Mouse (Mus musculus) layer of hippocampus, postnatal 14 days (tissue): ENCODE measurements around the gene 1700020A23Rik. TPM values are rescaled to one million over a fixed set of nuclear protein-coding genes. Genes with fewer than 3 reads are reported as not detected.
"Not testable (repeated sequence)": the region's sequence is repeated elsewhere in the genome, so short reads cannot be mapped to it uniquely, and the experiment has no call there.

Experiments
- DNase-seq, 2 experiments: peaks; one replicate each; pipeline ENCODE4 v3.0.0; 2021 to 2022; ENCODE audit warnings: low spot score in 2 of 2, mixed read lengths in 1 of 2
- long read RNA-seq, 2 experiments: library from polyadenylated mRNA; stranded (forward); transcript quantifications; one replicate each; pipeline ENCODE4 v2.0.0; 2021
- total RNA-seq, 2 experiments: library from RNA; stranded (reverse); gene quantifications; 2 replicates each; pipeline ENCODE4 v1.2.3; 2021

Gene 1700020A23Rik
- not detected for total RNA-seq
- long read RNA-seq, experiment 1 = 0 reads
- long read RNA-seq, experiment 2 = 0 reads

DNA sequence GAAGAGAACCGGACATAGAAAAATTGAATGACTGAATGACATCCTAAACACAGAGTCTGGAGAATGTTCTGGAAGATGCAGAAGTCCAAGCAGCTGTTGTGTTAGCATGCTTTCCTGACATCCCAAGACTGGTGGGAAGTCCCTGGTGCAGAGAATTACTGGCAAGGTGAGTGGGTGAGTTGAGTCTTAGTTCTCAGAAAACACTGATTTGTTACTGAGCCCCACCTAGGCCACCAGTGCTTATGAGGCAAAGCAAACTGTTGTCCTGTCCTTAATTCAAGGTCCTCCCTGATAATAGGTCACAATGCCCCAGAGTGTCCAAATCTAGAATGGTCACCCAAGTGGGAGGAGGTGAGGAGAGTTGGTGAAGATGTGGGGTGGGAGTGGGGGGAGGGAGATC is at the start of gene 1700020A23Rik, which contains the start of gene Gm28372:
Gene 1700020A23Rik, plus strand, starts transcription at position 321 of the 400 bp plus-strand sequence.
Gene Gm28372, plus strand, starts transcription at position 301 of the 400 bp plus-strand sequence.
- no peak for DNase-seq

DNA sequence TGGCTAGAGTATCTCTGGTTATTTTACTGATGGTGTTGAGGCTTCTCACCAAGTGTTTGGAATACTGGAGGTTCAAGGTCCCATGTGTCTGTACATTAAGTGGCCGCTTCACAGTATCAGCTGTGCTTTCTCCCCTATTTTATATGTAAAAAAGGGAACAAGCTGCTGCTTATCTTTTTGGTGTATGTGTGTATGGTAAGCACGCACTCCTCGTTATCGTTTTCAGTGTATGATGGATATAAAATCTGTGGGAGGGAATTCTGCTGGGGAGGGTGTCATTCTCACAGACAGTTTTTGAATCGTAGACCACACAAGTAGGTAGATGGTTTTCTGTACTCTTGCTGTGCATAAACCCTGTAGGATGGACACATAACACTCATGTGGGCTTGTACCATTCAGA is 47.5 kb upstream of the 1700020A23Rik start:
- no peak for DNase-seq

DNA sequence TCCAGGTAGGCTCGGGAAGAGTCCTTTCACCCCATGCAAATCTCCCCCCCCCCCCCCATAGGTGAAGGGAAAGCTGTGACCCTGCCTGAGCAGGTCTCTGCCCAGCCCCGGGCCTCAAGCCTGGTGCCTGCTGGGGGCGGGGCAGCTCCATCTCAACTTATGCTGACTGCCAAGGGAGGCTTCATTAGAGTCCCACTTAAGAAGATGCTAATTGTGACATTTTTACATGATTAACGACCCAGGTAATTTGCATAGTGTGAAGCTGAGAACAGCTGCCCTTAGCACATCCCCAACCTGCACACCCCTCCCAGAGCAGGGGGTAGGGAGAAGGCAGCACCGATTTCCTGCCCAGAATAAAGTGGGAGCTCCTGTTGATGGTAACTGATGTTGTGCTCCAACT is 46.2 kb upstream of the 1700020A23Rik start:
- no peak for DNase-seq

DNA sequence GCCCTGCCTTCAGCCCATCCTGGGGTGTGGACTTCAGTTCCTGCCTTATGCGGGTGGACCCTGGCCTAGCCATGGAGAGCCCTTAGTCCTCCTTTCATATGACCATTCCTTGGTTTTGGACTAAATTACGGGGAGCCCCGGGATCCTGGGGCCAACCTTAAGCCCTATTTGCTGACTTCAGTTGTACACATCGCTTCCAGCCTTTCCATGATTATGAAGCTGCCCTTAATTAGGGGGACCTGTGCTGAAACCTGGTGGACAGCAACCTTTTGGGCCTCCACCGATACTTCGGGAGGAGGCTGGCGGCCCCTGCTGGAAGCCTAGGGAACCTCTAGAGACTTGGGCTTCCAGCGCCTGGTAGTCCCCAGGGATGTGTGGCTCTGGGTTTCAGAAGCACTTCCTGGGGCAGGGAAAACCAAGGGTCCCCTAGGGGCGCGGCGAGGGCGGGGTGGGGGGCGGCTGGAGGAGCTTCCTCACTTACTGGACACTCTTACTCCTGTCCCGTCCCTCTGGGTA is 42.5 kb upstream of the 1700020A23Rik start:
- peak; percentile 37 to 41 for DNase-seq

DNA sequence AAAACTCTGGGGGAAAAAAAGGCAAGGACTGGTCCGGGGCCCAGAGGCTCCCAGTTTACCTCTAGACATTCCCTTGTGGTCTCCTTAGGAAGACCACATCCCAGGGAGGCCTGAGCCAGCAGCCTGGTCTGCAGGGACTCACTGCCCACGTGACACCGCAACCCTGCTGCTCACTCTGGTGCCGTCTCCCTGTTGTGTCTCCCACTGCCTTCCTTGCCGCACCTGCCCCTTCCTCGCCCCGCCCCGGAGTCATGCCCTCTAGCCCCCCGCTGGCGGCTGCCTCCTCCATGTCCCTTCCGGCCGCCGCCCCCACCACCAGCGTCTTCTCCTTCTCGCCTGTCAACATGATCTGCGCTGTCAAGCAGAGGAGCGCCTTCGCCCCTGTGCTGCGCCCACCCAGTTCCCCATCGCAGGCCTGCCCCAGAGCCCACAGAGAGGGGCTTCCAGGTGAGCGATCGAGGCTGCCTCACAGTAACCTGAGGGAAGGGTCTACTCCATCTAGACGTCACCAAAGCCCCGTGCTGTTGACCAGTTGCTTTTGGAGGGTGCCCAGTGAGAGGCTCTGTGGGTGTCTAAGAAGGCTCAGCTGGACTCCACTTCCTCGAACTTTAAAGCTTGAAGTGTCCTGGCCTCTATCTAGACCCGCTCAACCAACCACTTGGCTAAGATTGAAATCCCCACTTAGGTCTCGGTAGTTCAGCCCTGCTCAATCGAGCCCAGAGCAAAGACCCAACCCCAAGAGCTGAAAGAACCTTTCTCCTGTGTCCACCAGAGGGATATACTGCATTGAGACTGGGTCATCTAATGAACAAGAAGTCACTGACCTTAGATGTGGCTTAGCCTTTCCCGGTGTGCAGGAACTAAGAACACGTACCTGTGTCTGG is 39.6 kb upstream of the 1700020A23Rik start:
- no peak for DNase-seq

DNA sequence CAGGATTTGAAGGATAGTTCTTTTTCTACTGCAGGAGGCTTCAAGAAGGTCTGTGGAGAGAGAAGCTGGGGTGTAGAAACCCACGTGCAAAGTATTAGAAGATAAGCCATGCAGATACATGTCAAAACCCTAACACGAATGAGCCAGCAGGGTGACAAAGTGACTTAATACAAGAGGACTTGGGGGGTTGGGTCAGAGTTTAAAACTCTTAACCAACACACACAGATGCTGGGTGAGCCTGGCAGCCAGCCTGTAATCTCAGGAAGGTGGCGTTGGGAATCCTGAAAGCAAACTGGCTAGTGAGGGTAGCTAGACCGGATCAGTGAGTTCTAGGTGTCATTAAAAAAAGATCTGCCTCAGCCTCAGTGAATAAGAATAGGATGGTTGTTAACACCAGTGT is 37.7 kb upstream of the 1700020A23Rik start:
- DNase-seq = no peak

DNA sequence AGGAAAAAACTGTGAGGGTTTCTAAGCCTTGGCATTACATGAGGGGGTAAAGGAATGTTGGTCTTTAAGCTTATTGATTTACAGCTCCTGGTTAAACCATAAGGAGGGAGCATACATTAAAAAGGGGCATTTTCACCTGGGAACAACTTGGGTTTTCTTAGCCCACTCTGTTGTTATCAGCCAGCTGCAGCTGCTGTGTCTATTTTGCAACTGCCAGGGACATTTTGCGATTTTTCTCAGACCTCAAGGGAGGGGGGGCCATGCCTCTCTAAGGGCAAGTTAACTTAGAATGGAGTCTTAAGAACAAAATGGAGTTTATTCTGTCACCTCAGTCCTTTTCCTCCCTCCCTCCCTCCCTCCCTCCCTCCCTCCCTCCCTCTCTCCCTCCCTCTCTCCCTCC is 32.0 kb upstream of the 1700020A23Rik start:
- not testable (repeated sequence) for DNase-seq

DNA sequence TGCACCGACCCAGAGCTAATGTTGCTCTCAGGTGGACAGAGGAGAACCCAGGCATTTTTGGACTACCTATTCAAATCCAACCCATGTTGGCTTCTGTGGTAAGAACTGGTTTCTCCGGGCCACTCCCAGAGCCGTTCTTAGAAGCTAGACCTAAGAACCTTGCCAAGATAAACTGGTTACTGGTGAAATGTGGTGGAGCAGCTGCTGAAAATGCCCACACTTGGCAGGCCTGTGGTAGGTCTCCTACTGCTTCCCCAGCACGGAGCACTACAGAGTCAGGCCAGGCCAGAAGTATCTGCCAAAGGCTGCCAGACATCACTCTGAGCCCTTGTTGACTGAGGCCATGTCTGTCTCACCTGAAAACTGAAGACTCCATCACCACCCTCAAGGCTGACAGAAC is 30.1 kb upstream of the 1700020A23Rik start:
- no peak for DNase-seq

DNA sequence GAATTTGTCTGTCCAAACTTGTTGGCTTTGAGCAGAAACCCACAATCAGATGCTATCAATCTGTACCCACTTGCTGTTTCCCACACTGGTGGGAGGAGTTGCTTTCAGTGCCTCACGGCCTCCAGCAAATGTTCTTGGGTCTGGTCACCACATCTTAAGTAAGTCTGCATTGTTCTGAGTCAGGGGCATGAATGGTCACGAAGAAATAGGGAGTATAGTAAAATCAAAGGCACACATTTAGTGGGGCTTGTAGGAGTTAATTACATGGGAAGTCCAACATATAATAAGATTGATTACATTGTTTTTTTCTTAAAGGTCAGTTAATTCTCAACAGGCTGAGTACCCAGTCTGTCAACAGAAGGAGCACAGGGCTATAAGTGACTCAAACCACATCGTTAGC is 21.9 kb upstream of the 1700020A23Rik start:
- no peak for DNase-seq

DNA sequence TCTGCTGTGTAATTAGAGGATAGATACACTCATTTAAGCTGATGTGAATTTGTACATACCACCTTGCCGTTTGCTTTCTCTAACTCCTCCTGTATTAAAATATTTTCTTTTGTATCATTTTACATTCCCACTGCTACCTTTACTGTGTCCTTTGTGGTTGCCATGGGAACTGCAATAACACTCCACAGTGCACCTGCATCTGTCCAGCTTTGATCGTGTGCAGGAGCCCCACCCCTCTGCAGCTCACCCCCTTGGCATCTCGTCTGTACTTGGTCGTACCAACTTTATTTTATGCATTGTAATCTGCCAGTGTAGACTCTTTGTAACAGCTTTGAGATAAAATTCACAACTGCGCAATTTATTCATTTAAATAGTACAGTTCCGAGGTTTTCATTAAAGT is 21.2 kb upstream of the 1700020A23Rik start:
- DNase-seq = no peak

DNA sequence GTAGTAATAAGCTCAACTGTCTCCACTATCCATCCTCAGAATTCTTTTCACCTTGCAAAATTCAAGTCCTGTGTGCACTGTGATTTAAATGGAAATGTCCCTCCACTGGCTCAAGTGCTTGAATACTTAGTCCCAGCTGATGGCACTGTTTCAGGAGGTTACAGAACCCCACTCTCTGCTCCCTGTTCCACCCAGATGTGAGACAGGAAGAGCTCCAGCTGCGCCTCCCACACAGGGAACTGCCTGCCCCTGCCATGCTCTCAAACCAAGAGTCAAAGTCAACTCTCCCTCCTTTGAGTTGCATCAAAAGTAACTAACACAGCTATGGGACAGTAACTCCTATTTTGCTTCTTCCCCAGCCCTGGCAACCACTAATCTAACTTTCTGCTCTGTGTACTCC is 18.8 kb upstream of the 1700020A23Rik start:
- no peak for DNase-seq

DNA sequence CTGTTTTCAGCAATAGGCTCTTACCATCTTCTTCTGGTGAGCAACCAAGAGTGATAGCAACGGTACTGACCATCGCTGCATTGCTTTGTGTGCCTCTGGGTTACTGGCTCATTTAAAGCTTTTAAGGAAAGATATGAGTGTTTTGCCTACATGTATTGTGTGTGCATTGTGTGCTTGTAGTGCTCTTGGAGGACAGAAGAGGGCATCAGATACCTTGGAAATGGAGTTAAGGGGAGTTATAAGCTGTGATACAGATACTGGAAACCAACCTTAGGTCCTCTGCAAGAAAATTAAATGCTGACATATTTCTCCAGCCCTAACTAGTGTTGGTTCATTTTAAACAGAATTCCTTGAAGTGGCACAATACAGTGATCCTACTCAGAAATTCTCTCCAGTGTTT is 16.3 kb upstream of the 1700020A23Rik start:
- DNase-seq = no peak

DNA sequence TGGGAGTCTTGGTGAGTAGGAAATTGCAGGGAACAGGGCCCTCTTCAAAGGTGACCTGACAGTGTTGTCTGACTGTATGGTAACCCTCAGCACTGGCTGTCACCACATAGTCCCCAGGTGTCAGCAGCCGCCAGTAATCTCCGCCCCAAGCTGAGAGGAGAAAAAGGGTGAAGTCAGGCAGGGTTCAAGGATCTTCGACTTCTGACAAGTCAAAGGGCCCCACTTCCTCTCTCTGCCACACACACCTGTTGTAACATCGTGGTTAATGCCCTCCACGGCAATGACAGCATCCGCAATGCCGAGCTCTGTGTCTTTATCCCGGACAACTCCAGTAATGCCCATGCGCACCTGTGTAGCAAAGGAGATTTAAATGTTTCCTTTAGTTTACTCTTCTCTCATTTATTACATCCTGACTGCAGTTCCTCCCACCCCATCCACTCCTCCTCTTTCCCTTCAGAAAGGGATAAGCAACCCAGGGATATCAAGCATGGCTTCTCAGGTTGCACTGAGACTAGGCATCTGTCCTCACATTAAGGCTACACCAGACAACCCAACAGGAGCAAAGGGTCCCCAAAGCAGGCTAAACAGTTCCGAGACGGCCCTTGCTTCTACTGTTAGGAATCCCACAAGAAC is 13.9 kb upstream of the 1700020A23Rik start:
- DNase-seq = no peak

DNA sequence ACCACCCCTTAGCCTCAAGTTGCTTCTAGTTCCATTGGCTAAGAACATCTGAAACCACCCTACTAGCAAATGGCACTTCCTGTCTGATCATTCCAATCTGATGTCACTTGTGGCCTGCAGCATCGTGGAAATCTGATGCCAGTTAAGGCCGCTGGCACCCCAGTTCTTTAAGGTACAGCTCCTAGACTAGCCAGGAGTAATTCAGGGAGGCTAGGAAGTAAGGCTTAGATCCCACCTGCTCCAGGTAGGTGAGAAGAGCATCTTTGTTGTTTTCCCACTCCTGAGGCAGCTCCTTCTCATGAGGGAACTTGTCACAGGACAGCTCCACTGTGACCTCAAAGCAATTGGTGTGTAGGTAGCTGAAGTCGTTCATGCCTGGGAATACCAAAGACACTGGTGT is 12.2 kb upstream of the 1700020A23Rik start:
- DNase-seq = no peak

DNA sequence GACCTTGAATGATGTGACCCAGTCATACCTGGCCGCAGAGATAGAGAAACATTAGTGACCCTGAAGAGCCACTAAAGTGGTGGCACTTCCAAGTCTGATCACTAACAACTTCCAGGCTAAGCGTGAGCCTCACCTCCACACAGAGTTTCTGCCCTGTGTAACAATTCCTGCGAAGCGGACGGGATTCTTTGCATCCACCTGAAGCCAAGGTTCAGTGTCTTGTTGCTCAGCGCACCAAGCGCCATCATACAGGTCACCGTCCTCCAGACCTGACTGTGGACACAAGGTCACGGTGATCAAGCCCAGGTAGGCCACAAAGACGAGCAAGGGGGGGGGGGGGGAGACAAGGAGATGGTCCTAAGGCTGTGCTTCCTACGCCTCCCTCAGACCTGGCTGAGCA is 9.4 kb upstream of the 1700020A23Rik start:
- no peak for DNase-seq

DNA sequence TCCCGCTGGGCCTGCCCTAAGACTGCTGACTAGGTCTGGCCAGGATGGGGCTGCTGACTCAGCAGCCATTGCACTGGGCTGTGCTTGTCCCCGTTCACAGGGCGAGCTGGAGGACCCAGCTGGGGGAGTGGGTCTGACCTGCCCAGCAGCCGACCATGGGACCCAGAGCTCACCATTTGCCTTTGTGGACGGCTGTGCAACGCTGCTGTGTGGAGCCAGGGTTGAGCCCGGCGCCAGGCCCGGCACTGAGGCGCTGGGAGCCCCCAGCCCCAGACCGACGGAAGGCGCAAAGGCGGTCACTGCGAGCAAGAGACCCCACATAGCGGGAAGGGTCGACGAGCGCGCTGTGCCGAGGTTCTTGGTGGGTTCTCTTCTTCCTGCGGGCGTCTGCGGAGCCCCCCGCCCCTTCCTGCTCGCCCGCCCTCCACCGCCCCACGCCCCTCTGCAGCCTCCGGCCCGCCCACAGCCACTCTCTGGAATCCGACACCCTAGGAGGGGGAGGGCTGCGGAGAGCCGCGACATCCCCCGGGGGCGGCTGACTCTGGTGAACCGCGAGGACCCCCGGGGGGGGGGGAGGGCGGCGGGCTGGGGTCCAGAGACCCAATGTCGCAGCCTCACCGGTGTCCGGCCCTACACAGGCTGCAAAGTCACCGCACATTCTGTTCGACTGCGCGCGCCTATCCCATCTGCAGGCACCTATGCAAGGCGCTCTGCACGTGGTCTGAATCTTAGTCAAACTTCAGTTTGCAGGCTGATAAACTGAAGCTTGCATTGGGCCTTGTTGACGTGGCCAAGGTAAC is 7.7 kb upstream of the 1700020A23Rik start, which contains the start of gene Cpxm1:
Gene Cpxm1, minus strand, starts transcription at position 389 of the 800 bp plus-strand sequence.
- DNase-seq = peak in 1 of 2 experiments; percentile 11

DNA sequence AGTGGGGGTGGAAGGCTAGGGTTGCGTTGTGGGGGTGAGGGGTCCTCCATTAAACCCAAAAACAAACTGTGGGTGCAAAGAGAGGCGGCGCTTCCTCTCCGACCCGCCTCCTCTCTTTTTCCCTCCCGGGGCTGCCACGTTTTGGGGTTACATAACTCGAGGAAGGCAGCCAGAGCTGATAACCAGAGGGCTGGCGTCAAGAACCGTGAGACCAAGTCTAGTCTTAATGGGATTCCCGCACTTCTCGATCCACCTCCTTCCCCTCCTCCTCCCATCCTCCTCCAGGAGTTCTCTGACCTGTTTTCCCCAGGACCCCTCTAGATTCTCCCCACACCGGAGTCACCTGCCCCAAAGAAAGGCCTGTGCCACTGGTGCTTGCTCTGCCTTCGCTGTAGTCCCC is 7.0 kb upstream of the 1700020A23Rik start:
- DNase-seq = no peak

DNA sequence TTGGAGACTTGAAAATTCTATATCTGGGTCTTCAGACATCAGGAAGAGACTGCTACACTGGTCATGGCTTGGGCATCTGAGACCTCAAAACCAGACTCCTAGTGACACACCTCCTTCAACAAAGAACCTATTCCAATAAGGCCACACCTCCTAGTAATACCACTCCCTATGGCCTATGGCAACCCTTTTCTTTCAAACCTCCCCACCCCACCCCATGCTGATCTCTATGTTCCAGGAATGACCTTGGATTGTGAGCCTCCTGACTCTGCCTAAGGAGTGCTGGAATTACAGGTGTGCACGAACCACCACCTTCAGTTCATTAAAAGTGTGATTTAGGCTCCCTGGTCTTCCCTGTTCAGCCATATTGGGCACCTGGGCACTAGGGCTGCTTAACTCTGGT is 5.0 kb upstream of the 1700020A23Rik start:
- no peak for DNase-seq

DNA sequence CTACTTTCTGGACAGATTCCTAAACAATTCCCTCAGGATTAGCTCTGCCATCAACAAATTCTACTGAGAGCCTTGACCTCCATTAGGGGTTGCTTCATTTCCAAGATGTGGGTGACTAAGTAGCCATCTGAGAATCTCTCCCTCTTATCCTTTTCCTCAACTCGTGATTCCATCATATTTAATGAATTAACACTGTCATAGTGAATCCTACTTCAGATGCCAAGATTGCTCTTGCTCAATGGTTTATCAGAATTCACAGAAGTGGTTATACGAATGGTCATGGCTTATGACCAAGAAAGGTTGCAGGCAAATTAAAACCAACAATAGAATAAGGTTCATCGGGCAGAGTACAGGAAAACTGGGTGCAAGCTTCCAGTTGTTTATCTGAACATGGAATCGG is 3.2 kb upstream of the 1700020A23Rik start:
- DNase-seq = no peak

DNA sequence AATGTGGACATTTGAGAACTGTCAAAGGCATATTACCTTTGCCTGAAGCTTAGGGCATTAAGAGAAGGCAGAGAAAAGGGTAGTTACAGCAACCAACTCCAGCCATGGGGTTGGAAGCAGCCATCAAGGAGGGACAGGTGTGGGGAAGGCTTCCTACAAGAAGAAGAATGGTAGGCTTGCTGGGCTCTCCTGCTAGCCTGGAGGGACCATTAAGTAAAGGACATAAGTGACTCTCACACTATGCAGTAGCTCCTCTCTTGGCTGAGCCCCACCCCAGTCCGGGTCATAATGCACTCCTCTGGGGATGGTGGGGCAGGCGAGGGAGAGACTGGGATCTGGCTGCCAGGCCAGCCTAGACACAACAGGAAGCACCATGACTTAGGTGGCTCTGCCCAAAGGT is 1.1 kb downstream of the 1700020A23Rik start, which contains the start of gene Tmem239:
Gene Tmem239, plus strand, starts transcription at position 301 of the 400 bp plus-strand sequence.
- no peak for DNase-seq

DNA sequence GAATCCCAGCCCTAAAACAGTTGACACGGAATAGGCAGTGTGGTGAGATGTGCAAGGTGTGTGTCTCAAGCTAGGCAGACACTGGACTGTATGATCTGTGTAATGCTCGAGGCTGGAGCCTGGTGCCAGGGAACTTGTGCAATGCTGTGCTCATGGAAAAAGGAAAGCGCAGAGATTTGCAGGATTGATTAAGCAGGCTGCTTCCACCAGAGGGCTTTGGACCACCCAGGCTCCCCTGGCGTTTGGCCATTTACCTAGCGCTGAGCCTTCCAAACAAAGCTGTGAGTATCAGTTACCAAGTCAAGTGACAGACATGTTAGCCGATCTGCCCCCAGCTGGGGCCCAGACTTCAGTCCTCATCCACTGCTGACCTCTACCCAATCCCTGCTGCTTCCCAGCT is 3.1 kb downstream of the 1700020A23Rik start:
- DNase-seq = no peak
